Mouse (Mus musculus): Measurements from ENCODE around the gene Gm45140.
A peak's percentile ranks its signal among the peaks of the same experiment; 100 is the strongest.

Gm45140 gene

DNA sequence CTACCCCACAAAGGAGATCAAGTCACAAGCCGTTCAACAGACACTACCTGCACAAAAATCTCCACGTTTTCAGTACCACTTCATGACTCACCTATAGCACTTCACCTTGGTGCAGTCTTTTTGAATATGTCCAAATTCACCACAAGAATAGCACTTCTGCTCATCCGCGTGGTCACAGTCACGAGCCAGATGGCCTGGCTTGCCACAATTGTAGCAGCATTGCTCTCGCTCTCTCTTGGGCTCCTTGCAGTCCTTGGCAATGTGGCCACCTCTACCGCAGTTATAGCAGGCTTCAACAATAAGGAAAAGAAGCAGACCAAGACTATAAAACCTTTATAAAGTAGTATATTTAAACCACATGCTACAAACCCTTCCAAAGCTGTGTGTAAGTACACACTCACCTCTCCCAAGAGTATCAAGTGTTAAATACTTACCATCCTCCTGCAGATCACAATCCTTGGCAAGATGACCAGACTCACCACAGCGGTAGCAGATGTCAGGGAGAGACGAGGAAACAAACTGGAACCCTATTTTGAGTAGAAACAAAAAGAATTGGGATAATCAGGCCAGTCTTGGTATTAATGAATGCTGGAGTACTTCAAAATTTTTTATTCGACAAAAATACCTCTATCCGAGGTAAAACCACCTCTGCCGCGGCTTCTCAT is 9.6 kb upstream of the Gm45140 start:
- DNase-seq (ENCODE audit: low spot score): no peak

DNA sequence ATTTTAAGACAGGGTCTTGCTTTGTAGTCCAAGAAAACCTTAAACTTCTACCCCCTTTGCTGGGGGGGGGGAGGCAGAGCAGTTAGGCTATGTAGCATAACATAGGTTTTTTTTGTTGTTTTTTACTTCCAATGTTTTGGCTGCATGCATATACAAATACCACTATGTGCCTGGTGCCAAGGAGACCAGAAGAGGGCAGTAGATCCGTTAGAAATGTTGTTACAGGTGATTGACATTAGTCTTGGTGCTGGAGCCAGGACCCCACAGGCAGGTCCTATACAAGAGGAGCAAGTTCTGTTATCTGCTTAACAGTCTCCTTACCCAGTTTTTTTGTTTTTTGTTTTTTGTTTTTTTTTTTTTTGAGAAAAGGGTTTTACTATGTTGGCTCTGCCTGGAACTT is 6.7 kb upstream of the Gm45140 start:
- DNase-seq (ENCODE audit: low spot score): no peak

DNA sequence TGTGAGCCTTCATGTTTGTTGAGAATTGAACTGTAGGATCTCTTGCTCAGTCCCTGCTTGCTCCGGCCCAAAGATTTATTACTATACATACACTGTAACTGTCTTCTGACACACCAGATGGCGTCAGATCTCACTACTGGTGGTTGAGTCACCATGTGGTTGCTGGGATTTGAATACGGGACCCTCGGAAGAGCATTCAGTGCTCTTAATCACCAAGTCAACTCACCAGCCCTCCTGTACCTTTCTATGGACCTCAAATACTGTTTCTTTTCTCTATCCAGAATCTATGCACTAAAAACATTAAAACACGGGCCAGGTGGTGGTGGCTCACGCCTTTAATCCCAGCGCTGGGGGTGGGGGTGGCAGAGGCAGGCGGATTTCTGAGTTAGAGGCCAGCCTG is 6.0 kb upstream of the Gm45140 start:
- no peak for DNase-seq (ENCODE audit: low spot score)

DNA sequence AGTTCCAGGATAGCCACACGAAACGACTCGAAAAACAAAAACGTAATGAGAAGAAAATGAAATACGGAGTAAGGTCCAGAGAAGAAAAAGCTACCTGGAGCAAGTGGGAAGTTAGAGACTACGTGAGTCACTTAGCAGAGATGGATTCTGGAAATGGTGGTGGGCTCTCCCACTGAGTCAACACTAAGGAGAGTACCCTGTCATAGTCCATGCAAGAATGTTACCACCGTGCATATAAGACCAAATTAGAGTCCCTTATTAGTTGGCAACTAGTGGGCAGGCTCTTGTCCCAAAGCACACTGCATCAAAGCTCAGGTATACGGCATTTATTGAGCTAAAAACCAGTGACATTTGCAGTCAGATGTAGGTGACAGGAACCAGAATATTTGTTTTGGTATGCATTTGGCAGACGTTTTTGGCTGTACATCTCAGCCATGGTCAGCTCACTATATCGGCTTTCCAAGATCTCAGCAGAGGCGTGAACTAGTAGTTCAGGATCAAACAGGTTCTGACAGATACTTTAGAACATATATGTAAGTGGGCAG is 4.3 kb upstream of the Gm45140 start:
- no peak for DNase-seq (ENCODE audit: low spot score)

DNA sequence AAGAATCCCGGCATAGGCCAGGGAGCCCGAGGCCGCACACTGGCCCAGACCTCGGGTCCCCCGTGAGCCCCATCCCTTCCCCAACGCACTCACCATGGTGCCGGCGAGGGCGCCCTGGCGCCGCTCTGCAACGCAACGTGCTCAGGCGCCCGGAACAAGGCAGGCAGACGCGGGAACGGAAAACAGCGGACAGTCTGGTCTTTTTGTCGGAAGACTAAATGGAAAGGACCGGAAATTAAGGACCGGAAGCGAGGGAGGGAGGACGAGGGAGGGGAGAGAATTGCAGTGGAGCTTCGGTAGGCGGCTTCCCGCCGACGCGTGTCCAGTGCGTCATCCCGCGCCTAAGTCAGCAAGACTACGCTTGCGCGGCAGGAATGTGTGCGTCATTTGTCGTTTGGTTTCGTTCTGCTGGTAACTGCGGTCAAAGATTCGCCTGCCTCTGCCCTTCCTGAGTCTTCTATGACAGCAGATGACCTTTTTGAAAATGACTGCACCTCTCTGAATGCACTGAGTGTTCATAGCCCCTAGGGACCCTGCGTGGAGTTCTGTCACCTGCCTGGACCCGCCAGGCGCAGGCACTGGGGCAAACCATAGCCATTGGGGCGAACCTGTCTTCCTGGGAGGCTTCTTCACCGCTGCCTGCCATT is 3.1 kb upstream of the Gm45140 start, which contains the start of gene Isy1:
Gene Isy1 (minus strand): TSS at position 248 of the 647 bp plus-strand sequence.
- DNase-seq (ENCODE audit: low spot score): peak; percentile 90

DNA sequence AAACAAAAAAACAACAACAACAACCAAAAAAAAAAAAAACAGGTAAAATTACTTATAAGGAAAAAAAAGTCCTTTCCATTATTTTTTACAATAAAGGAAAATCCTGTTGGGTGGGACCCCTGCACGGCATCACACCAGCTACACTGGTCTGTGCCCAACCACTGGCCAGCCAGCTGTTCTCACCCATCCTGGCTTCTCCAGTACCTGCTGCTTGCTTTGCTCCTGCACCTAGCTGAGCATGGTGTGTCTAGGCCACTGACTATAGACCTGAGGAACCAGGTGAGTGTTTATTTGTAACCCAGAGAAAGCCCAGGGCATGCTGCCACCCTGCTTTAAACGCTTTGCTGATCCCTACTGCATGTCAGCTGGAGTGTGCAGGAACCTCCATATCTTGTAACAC is 15.2 kb downstream of the Gm45140 start:
- DNase-seq (ENCODE audit: low spot score): no peak

DNA sequence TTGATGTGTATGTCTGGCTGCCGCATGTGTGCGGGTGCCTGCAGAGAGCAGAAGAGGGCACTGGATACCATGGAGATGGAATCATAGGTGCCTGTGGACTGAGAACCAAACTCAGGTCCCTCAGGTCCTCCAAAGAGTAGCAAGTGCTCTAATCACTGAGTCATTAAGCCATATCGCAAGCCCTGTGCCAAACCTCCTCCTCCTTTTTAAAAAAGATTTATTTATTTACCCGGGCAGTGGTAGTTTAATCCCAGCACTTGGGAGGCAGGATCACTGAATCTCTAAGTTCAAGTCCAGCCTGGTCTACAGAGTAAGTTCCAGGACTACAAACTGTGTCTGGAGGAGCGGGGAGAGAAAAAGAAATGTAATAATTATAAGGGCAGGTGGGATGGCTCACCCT is 21.1 kb downstream of the Gm45140 start:
- no peak for DNase-seq (ENCODE audit: low spot score)

DNA sequence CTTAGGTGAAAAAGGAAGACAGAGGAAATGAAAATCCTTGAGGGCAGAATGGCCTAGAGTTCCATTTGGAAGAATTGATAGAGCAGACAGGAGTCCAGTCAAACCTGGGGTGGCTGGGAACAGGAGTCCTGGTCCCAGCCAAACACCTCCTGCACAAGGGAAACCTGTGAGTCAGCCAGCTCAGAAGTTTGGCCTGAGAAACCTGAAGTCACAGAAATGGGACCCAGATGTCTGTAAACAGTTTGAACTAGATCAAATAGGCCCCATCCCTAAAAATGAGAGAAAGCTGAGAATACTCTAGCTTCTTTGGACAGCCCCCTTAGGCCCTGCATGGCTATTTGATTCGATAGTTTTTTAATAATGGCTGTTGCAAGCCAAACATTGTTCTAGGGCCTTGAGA is 22.9 kb downstream of the Gm45140 start:
- DNase-seq (ENCODE audit: low spot score): no peak

DNA sequence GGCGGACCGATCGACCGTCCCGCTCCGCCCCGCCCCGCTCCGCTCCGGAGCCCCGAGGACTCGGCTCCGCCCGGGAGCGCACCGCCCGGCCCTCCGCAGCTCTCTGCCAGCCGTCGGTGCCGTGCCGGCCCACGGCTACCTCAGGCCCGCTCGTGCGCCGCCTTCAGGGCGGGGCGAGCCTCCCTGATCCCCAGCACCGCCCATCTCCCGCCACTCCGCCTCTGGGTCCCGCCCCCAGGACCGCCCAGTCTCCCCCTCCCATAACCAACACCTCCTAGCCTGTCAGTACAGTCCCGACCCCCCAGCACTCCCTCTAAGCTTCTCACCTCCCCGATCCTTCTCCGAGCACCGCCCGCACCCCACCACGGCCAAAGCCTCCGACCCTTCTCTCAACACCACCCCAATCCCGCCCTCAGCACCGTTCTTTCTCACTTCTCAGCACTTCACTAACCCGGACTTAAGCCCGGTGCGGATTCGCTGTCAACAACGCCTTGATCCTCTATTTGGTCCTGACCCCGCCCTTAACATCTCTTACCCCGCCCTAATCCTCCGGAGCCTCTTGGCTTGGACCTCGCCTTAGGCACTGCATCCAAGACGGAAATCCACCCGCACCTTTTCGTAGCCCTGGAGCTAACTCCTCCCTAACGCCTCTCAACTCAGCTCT is 23.8 kb downstream of the Gm45140 start, which contains the start of gene Rab43:
Gene Rab43 (minus strand): TSS at position 490 of the 664 bp plus-strand sequence.
- peak; percentile 69 for DNase-seq (ENCODE audit: low spot score)

DNA sequence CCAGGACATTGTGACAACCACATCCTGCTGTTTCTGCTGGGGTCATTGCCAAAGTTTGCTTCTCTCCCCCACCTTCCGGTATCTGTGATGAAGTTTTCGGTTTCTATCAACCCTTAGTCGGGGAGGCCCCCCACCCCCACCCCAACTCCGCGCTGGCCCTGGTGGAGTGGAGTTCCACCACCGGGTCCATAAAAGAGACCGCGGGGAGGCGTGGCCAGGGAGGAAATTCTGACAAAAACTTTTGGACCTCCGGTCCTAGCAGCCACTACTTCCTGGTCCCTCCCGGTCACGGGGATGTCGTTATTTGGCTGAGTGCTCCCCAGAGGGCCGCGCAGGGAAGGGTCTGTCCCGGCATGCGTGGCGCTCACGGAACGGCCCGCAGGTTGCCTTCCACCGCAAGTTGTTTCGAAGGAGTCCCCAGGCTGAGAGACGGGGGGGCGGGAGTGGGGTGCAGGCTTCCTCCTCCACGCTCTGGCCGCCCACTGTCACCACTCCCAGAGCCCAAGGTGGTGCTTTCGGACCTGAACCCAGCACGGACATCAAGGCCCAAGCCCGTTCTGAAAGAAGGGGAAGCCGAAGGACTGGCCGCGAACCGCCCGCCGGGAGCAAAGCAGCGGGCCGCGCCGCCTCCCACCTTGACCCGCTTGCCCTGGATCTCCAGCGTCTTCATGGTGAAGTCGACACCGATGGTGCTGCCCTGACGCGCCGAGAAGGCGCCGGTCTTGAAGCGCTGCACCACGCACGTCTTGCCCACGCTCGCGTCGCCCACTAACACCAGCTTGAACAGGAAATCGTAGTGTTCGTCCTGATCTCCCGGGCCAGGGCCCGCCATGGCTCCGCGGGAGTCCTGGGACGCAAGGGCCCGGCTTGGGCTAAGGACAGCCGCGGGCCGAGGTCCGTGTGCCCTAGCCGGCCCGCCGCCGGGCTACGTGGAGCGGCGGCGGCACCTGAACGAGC is 24.6 kb downstream of the Gm45140 start:
- no peak for DNase-seq (ENCODE audit: low spot score)

DNA sequence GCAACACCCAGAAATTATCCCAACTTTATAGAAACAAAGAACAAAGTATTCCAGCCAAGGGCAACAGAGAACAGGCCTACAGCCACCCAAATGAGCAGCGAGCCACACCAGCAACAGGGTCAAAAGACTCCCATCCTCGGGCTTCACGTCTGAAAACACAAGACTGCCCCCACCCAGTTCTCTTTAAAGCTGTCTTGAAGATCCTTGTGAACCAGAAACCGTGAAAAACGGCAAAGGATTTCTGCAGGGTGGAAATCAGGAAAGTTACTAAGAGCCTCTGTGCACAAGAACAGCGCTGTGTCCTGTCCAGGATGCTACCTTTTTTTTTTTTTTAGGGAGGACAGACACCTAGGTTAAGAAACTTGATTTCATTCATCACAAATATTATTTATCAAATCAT is 25.3 kb downstream of the Gm45140 start:
- DNase-seq (ENCODE audit: low spot score): no peak

DNA sequence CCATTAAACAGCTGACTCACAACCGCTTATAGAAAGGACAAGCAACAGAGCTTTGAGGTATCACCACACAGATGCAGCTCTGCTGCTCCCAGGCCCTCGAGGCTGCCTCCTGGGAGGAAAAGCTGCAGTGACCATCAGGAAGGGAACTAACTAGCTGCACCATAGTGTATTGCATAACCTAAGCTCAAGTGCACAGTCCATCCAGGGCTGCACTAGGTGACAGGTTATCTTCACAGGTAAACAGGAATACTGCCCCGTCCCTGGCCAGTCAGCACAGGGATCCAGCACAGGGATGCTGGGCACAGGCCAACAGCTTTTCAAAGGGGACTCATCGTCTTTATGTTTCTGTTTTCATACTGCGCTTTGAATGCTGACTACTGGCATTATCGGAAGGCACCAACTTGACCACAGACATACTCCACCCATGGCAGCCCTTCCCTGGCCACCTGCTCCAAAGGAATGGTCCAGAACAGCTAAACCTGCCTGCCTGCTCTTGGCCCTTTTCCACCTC is 25.9 kb downstream of the Gm45140 start:
- DNase-seq (ENCODE audit: low spot score): no peak

DNA sequence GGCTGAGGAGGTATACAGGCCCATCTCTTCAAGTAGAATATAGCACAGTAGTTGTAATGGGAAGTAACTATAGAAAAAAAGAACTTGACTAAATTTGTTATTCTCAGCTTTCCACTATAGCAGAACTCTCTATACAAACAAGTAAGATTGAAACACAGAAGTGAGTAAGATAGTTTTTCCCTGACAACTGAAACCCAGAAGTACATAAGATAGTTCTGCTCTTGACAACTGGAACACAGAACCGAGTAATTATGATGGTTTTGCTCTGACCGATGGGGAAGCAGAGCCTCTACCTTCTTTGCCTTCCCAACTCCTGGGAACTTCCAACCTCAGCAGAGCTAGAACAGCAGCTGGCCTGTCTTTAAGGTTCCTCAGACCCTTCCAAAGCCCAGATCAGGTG is 26.5 kb downstream of the Gm45140 start:
- DNase-seq (ENCODE audit: low spot score): no peak

DNA sequence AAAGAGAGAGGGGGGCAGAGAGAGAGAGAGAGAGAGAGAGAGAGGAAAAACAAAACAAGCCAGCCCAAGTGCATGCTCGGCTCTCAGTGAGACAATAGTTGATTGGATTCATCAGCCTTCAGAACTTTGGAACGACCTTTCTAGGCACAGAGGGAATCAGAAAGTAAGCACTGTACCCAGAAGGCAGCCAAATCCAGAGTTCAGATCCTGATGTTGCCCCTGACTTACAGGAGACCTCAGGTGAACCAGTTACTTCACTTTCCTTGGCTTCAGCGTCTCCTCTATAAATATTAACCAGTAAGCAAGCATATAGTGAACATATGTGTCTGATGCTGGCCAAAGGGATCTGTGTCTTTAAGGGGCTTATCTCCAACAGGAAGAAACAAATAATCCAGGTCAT is 27.1 kb downstream of the Gm45140 start:
- DNase-seq (ENCODE audit: low spot score): no peak

DNA sequence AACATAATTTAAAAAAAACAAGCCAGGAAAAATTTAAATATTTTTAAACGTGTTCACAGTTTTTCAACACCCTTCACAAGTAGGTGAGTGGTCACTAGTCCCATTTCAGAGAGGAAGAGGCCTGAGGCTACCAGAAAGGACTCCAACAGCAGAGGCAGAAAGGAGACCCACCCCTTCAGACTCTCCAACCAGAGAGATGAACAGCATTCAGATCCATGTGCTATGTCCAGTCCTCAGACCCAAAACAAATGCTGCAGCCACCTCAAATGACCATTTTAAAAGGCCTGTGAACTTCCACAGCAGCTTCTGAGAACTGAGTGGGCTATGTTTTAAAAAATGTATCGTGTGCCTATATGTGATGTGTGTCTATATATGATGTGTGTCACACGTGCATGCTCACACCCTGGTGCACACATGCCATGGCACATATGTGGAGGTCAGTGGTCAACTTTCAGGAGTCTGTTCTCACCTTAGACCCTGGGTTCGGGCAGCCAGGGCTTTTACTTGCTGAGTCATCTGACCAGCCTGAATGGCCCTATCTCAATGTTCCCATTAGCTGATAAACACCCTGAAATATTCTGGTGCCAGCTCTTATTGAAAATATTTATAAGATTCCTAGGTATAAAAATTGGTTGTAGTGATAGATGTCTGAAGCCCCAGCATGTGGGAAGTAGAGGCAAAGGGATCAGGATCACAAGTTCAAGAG is 27.7 kb downstream of the Gm45140 start:
- no peak for DNase-seq (ENCODE audit: low spot score)

DNA sequence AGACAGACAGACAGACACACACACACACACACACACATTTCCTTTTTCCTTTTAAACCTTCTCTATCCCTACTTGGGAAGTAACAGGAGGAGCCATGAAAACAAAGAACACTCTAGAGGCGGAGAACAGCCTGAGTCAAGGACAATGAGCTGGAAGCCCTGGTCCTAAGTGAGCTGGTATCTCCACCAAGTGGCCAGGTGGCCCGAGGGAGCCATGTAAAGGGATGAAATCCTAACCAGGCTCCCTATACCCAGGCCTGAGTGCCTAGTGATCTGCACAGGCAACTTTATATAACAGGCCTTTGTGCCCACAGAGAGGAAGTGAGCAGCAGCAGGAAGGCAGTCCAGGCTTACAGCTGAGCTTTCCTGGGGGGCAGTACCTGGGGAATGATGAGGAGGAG is 28.7 kb downstream of the Gm45140 start:
- no peak for DNase-seq (ENCODE audit: low spot score)

DNA sequence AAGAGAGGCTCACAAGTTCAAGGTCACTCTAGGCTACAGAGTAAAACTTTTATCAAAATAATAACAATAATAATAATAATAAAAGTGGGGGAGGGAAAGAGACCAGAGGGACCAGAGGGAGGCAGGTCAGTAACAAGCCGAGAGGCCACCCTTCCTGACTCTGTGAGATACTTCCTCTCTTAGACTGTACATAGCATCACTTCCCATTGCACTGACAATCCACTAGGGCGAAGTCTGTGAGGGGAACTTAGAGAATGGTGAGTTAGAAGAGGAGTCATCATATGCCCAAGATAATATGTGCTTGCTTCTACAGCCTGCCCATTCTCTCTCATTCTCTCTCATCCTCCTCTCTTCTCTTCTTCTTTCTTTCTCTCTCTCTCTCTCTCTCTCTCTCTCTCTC is 29.6 kb downstream of the Gm45140 start:
- no peak for DNase-seq (ENCODE audit: low spot score)

DNA sequence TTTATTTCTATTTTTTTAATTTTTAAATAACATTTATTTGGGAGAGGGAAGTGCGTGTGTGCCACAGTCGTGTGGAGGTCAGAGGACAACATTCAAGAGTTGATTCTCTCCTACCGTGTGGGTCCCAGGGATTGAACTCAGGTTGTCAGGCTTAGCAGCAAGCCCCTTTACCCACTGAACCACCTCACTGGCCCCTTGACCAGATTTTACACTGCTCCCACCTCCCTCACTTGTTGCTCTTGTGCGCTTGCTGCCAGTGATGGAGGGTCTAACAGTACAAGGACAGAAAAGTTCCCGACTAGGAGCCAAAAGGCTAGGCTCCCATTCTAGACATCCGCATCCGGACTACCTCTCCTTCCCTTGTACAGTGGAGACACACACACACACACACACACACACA is 30.1 kb downstream of the Gm45140 start:
- DNase-seq (ENCODE audit: low spot score): no peak

DNA sequence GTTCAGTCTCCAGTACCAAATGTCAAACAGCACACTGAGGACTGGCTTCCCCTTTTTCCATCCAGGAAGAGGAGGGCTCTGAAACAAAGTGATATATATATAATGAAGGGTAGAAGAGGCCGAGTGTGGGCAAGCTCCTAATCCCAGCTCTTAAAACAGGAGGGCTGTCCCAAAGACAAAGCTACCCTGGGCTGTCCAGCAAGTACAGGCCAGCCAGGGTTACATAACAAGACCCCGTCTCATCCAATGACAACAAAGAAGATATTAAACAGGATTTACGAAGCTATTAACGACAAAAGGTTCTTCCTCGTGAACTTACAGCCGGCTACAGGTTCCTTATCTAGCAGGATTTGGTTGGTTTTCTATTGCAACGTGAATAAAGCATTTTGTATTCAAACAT is 30.7 kb downstream of the Gm45140 start:
- DNase-seq (ENCODE audit: low spot score): no peak

DNA sequence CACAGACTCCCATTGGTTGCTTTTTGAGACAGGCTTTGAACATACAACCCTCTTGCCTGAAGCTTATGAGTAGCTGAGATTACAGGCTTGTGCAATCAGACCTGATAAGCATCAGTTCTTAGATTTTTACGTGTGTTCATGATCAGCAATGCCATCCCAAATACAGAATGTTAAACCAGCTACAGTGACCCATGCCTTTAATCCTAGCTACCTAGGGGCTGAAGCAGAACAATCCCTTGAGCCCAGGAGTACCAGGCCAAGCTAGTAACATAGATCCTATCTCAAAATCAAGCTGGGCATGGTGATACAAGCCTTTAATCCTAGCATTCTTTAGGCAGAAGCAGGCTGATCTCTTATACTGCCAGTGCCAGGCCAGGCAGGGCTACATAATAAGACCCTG is 31.6 kb downstream of the Gm45140 start:
- no peak for DNase-seq (ENCODE audit: low spot score)

DNA sequence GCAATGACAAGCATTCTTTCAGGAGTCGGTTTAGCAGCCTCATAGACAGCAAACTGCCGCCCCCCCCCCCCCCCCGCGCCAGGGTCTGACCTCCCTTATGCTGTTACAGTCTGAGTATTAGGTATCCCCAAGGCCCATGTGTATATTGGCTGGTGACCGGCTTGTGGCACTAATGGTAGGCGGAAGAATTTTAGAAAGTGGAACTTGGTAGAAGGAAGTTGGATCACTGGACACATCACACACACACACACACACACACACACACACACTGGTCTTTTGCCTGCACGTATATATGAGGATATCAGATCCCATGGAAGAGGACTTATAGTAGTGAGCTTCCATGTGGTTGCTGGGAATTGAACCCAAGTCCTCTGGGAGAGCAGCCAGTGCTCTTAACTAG is 33.1 kb downstream of the Gm45140 start:
- DNase-seq (ENCODE audit: low spot score): no peak

Data from layer of hippocampus, adult 9-10 months (tissue).